Mouse (Mus musculus): ENCODE results near the gene Ppp1r21.

The Ppp1r21 gene

GRCm38 (mm10) chr17:88570784-88571183 is 40.9 kb downstream of the Ppp1r21 start:
- no peak for DNase-seq (ENCODE audit: extremely low read depth, low read depth)

GRCm38 (mm10) chr17:88574811-88575210 is 44.9 kb downstream of the Ppp1r21 start:
- DNase-seq (ENCODE audit: extremely low read depth, low read depth) = no peak

- DNase-seq (ENCODE audit: extremely low read depth, low read depth) = no peak
Measured at GRCm38 (mm10) chr17:88578522-88579242, 48.8 kb downstream of the Ppp1r21 start.

GRCm38 (mm10) chr17:88580556-88580955 is 50.6 kb downstream of the Ppp1r21 start:
- DNase-seq (ENCODE audit: extremely low read depth, low read depth) = no peak

- no peak for DNase-seq (ENCODE audit: extremely low read depth, low read depth)
Measured at GRCm38 (mm10) chr17:88581511-88582021, 51.6 kb downstream of the Ppp1r21 start.

- DNase-seq (ENCODE audit: extremely low read depth, low read depth) = no peak
Measured at GRCm38 (mm10) chr17:88582999-88583398, 53.1 kb downstream of the Ppp1r21 start.

- no peak for DNase-seq (ENCODE audit: extremely low read depth, low read depth)
Measured at GRCm38 (mm10) chr17:88583411-88583810, 53.5 kb downstream of the Ppp1r21 start.

GRCm38 (mm10) chr17:88587371-88587770 is 57.5 kb downstream of the Ppp1r21 start:
- DNase-seq (ENCODE audit: extremely low read depth, low read depth) = no peak

- no peak for DNase-seq (ENCODE audit: extremely low read depth, low read depth)
Measured at GRCm38 (mm10) chr17:88588228-88588627, 58.3 kb downstream of the Ppp1r21 start.

GRCm38 (mm10) chr17:88590251-88590650 is 60.3 kb downstream of the Ppp1r21 start:
- no peak for DNase-seq (ENCODE audit: extremely low read depth, low read depth)

GRCm38 (mm10) chr17:88595071-88595470 is 65.2 kb downstream of the Ppp1r21 start:
- DNase-seq (ENCODE audit: extremely low read depth, low read depth) = no peak

- DNase-seq (ENCODE audit: extremely low read depth, low read depth) = no peak
Measured at GRCm38 (mm10) chr17:88596068-88596467, 66.2 kb downstream of the Ppp1r21 start.

- peak; percentile 28 for DNase-seq (ENCODE audit: extremely low read depth, low read depth)
Measured at GRCm38 (mm10) chr17:88596544-88597221, 66.8 kb downstream of the Ppp1r21 start.

- DNase-seq (ENCODE audit: extremely low read depth, low read depth) = no peak
Measured at GRCm38 (mm10) chr17:88597222-88598055, 67.5 kb downstream of the Ppp1r21 start, which contains the start of gene Ston1. Gene Ston1, plus strand, starts transcription at chr17:88597684.

GRCm38 (mm10) chr17:88598056-88598420 is 68.1 kb downstream of the Ppp1r21 start:
- no peak for DNase-seq (ENCODE audit: extremely low read depth, low read depth)

- no peak for DNase-seq (ENCODE audit: extremely low read depth, low read depth)
Measured at GRCm38 (mm10) chr17:88598570-88599368, 68.9 kb downstream of the Ppp1r21 start.

GRCm38 (mm10) chr17:88600492-88601026 is 70.6 kb downstream of the Ppp1r21 start:
- no peak for DNase-seq (ENCODE audit: extremely low read depth, low read depth)

- DNase-seq (ENCODE audit: extremely low read depth, low read depth) = no peak
Measured at GRCm38 (mm10) chr17:88603943-88604342, 74.0 kb downstream of the Ppp1r21 start.

GRCm38 (mm10) chr17:88606056-88606455 is 76.1 kb downstream of the Ppp1r21 start:
- DNase-seq (ENCODE audit: extremely low read depth, low read depth) = no peak

GRCm38 (mm10) chr17:88609361-88609760 is 79.4 kb downstream of the Ppp1r21 start:
- DNase-seq (ENCODE audit: extremely low read depth, low read depth) = no peak

- DNase-seq (ENCODE audit: extremely low read depth, low read depth) = no peak
Measured at GRCm38 (mm10) chr17:88611057-88611456, 81.1 kb downstream of the Ppp1r21 start.
